Mouse (Mus musculus): Measurements from ENCODE around the gene Irak4. TPM values are rescaled to one million over a fixed set of nuclear protein-coding genes. Genes with fewer than 3 reads are reported as not detected.

Gene Irak4
- polyA plus RNA-seq, 1 experiment from 2014 or later = 16.1 TPM

GRCm38 (mm10) chr15:94553536-94553935, 10.1 kb downstream of the Irak4 start:
- H3K4me1 ChIP-seq (replicated peaks; ENCODE audit: control insufficient read depth, insufficient read depth, low read length) = no peaks in the 10 kb centered on the region
- no peaks in the 10 kb centered on the region for H3K27me3 ChIP-seq (replicated peaks; ENCODE audit: control insufficient read depth, insufficient read depth, low read length)
- no peak overlapping the region for H3K9ac ChIP-seq (ENCODE audit: low read depth, low read length)
- H3K27ac ChIP-seq (ENCODE audit: low read depth, low read length) = no peak overlapping the region
- peaks cover 75% of the 10 kb centered on the region for H3K36me3 ChIP-seq (ENCODE audit: control insufficient read depth, insufficient read depth)
- 95% methylated on average over 9 of the region's 9 CpGs for WGBS
- no peak for TF ChIP-seq CTCF (IDR thresholded peaks at IDR 0.05; ENCODE audit: low read depth)
- no peak overlapping the region for H3K4me2 ChIP-seq (replicated peaks; ENCODE audit: low read depth)
- no peak for ATAC-seq
- H3K9me3 ChIP-seq (ENCODE audit: control insufficient read depth) = no peaks in the 10 kb centered on the region
- H3K4me3 ChIP-seq (ENCODE audit: low read depth, low read length) = no peak overlapping the region

GRCm38 (mm10) chr15:94557442-94557841, 14.0 kb downstream of the Irak4 start:
- H3K4me2 ChIP-seq (replicated peaks; ENCODE audit: low read depth) = no peak overlapping the region
- H3K36me3 ChIP-seq (ENCODE audit: control insufficient read depth, insufficient read depth) = peaks cover 44% of the 10 kb centered on the region; the same call in 1 of the 2 replicates
- no peak overlapping the region for H3K4me3 ChIP-seq (ENCODE audit: low read depth, low read length)
- WGBS = 19% methylated on average over 7 of the region's 7 CpGs
- ATAC-seq = peak; percentile 58
- H3K4me1 ChIP-seq (replicated peaks; ENCODE audit: control insufficient read depth, insufficient read depth, low read length) = no peaks in the 10 kb centered on the region
- H3K27me3 ChIP-seq (replicated peaks; ENCODE audit: control insufficient read depth, insufficient read depth, low read length) = no peaks in the 10 kb centered on the region
- H3K27ac ChIP-seq (ENCODE audit: low read depth, low read length) = no peak overlapping the region
- TF ChIP-seq CTCF (IDR thresholded peaks at IDR 0.05; ENCODE audit: low read depth) = peak; percentile 98
- no peak overlapping the region for H3K9ac ChIP-seq (ENCODE audit: low read depth, low read length)
- H3K9me3 ChIP-seq (ENCODE audit: control insufficient read depth) = no peaks in the 10 kb centered on the region

GRCm38 (mm10) chr15:94558895-94559656, 15.6 kb downstream of the Irak4 start:
- 0 out of 2 replicates have a peak overlapping the region, but pooled peaks have one; percentile 4 for H3K4me3 ChIP-seq (ENCODE audit: low read depth, low read length)
- H3K36me3 ChIP-seq (ENCODE audit: control insufficient read depth, insufficient read depth) = peaks cover 36% of the 10 kb centered on the region
- no peaks in the 10 kb centered on the region for H3K4me1 ChIP-seq (replicated peaks; ENCODE audit: control insufficient read depth, insufficient read depth, low read length)
- ATAC-seq = peak; percentile 85
- 43% methylated on average over 17 of the region's 17 CpGs for WGBS
- no peaks in the 10 kb centered on the region for H3K27me3 ChIP-seq (replicated peaks; ENCODE audit: control insufficient read depth, insufficient read depth, low read length)
- no peak for TF ChIP-seq CTCF (IDR thresholded peaks at IDR 0.05; ENCODE audit: low read depth)
- no peaks in the 10 kb centered on the region for H3K9me3 ChIP-seq (ENCODE audit: control insufficient read depth)
- peak overlapping the region; percentile 41 for H3K4me2 ChIP-seq (replicated peaks; ENCODE audit: low read depth)
- H3K27ac ChIP-seq (ENCODE audit: low read depth, low read length) = peak overlapping the region; percentile 70
- H3K9ac ChIP-seq (ENCODE audit: low read depth, low read length) = no peak overlapping the region

- H3K9me3 ChIP-seq (ENCODE audit: control insufficient read depth) = no peaks in the 10 kb centered on the region
- ATAC-seq = no peak
- WGBS = 66% methylated on average over 2 of the region's 2 CpGs
These were observed 21.5 kb downstream of the Irak4 start for GRCm38 (mm10) chr15:94564909-94565308.

GRCm38 (mm10) chr15:94565854-94566253, 22.4 kb downstream of the Irak4 start:
- Histone ChIP-seq H3K4me3 (ENCODE audit: low read depth, low read length) (no peak overlapping the region), H3K9me3 (ENCODE audit: control insufficient read depth) (no peaks in the 10 kb centered on the region), H3K27ac (ENCODE audit: low read depth, low read length) (no peak overlapping the region), H3K27me3 (replicated peaks; ENCODE audit: control insufficient read depth, insufficient read depth, low read length) (no peaks in the 10 kb centered on the region), H3K4me2 (replicated peaks; ENCODE audit: low read depth) (no peak overlapping the region), H3K36me3 (ENCODE audit: control insufficient read depth, insufficient read depth) (peaks cover 27% of the 10 kb centered on the region), H3K9ac (ENCODE audit: low read depth, low read length) (no peak overlapping the region), H3K4me1 (replicated peaks; ENCODE audit: control insufficient read depth, insufficient read depth, low read length) (peaks cover 3% of the 10 kb centered on the region; the same call in 1 of the 2 replicates)
- ATAC-seq = no peak
- TF ChIP-seq CTCF (IDR thresholded peaks at IDR 0.05; ENCODE audit: low read depth) = no peak
- 83% methylated on average over 9 of the region's 9 CpGs for WGBS

More at GRCm38 (mm10) chr15:94564909-94565308, 21.5 kb downstream of the Irak4 start:
- Histone ChIP-seq H3K9ac (ENCODE audit: low read depth, low read length) (no peak overlapping the region), H3K27ac (ENCODE audit: low read depth, low read length) (no peak overlapping the region), H3K27me3 (replicated peaks; ENCODE audit: control insufficient read depth, insufficient read depth, low read length) (no peaks in the 10 kb centered on the region), H3K4me3 (ENCODE audit: low read depth, low read length) (no peak overlapping the region), H3K4me2 (replicated peaks; ENCODE audit: low read depth) (no peak overlapping the region), H3K36me3 (ENCODE audit: control insufficient read depth, insufficient read depth) (peaks cover 27% of the 10 kb centered on the region), H3K4me1 (replicated peaks; ENCODE audit: control insufficient read depth, insufficient read depth, low read length) (no peaks in the 10 kb centered on the region; the same call in 1 of the 2 replicates)
- no peak for TF ChIP-seq CTCF (IDR thresholded peaks at IDR 0.05; ENCODE audit: low read depth)

GRCm38 (mm10) chr15:94568496-94569182, 25.2 kb downstream of the Irak4 start:
- Histone ChIP-seq H3K27ac (ENCODE audit: low read depth, low read length) (no peak overlapping the region), H3K4me1 (replicated peaks; ENCODE audit: control insufficient read depth, insufficient read depth, low read length) (peaks cover 6% of the 10 kb centered on the region; the same call in 1 of the 2 replicates), H3K4me2 (replicated peaks; ENCODE audit: low read depth) (peak overlapping the region; percentile 24; the same call in 1 of the 2 replicates), H3K36me3 (ENCODE audit: control insufficient read depth, insufficient read depth) (peaks cover 15% of the 10 kb centered on the region), H3K9me3 (ENCODE audit: control insufficient read depth) (no peaks in the 10 kb centered on the region), H3K4me3 (ENCODE audit: low read depth, low read length) (no peak overlapping the region), H3K9ac (ENCODE audit: low read depth, low read length) (no peak overlapping the region), H3K27me3 (replicated peaks; ENCODE audit: control insufficient read depth, insufficient read depth, low read length) (no peaks in the 10 kb centered on the region)
- peak; percentile 86 for ATAC-seq
- no peak for TF ChIP-seq CTCF (IDR thresholded peaks at IDR 0.05; ENCODE audit: low read depth)
- WGBS = 37% methylated on average over 10 of the region's 10 CpGs
